Mouse (Mus musculus) v-Abl transformed pro-B cells (cell line): ENCODE data around the gene Pip5k1b.
"Not testable (repeated sequence)": the region's sequence is repeated elsewhere in the genome, so short reads cannot be mapped to it uniquely, and the experiment has no call there.

Experiments used
- in situ Hi-C, 2 experiments: fragments of 400-800 bp; cut with MboI; formaldehyde crosslinking; loops; one replicate each; pipeline ENCODE4 v1.15.1; 2025; ENCODE audit not compliant: unreplicated experiment in 2 of 2

Pip5k1b gene

GRCm38 (mm10) chr19:24555466-24555903 lies at the start of gene Pip5k1b:
Gene Pip5k1b, minus strand, starts transcription at chr19:24555872.
- in situ Hi-C loops = loop anchor here (5.0 kb wide), 3 partner anchors 62 to 253 kb away; partner anchors contain the start of gene Fam122a (in 1 of the 2)

DNA sequence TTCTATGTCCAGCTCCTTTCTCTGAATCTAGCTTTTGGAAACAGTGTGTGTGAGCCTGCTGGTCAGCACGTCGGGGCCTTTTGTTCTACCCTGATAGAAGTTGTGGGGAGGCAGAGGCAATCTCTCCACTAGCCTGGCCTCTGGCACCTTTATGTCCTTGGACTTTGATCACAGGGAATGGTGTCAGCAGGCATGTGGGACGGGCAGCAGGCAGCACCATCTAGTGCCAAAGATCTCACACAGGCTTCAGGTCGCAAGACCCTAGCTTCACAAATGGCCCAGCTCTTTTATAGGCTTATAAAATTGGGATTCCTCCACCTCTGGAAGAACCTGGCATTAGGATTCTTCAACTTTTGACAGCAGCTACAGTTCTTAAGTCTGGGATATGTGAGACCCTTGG lies 48.4 kb upstream of the Pip5k1b start:
- in situ Hi-C loops = no loop called here

- in situ Hi-C loops = no loop called here
Measured at GRCm38 (mm10) chr19:24603431-24603830, 47.8 kb upstream of the Pip5k1b start.

DNA sequence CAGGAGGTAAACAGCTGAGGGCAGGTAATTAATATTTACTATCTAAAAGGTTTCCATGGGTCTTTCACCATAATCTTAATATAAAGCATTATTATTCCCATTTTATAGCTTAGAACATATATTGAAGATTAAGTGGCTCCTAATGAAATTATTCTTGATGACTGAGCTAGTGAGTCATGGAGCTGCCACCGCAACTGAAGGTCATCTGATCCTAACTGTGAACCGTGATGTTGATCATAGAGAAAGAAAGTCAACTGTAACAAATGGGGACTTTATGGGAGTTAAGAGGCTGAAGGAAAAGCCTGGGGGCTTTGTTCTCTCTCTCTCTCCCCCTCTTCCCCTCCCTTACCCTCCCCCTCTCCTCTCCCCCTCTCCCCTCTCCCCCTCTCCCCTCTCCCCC lies 31.1 kb upstream of the Pip5k1b start:
- in situ Hi-C loops = no loop called here

GRCm38 (mm10) chr19:24585171-24585570 lies 29.5 kb upstream of the Pip5k1b start:
- in situ Hi-C loops = no loop called here

- in situ Hi-C loops = no loop called here
Measured at GRCm38 (mm10) chr19:24583956-24584355, 28.3 kb upstream of the Pip5k1b start.

- in situ Hi-C loops = no loop called here
Measured at GRCm38 (mm10) chr19:24576125-24576524, 20.5 kb upstream of the Pip5k1b start.

GRCm38 (mm10) chr19:24571756-24572181 lies 16.1 kb upstream of the Pip5k1b start:
- in situ Hi-C loops = no loop called here

GRCm38 (mm10) chr19:24570969-24571368 lies 15.3 kb upstream of the Pip5k1b start:
- in situ Hi-C loops = no loop called here

- in situ Hi-C loops = loop anchor here (5.0 kb wide), 3 partner anchors 60 to 255 kb away; partner anchors contain the start of gene Fam122a (in 1 of the 2)
Measured at GRCm38 (mm10) chr19:24557456-24557855, 1.8 kb upstream of the Pip5k1b start.

GRCm38 (mm10) chr19:24556585-24556966 lies 904 bp upstream of the Pip5k1b start:
- in situ Hi-C loops = loop anchor here (5.0 kb wide), 3 partner anchors 61 to 254 kb away; partner anchors contain the start of gene Fam122a (in 1 of the 2)

DNA sequence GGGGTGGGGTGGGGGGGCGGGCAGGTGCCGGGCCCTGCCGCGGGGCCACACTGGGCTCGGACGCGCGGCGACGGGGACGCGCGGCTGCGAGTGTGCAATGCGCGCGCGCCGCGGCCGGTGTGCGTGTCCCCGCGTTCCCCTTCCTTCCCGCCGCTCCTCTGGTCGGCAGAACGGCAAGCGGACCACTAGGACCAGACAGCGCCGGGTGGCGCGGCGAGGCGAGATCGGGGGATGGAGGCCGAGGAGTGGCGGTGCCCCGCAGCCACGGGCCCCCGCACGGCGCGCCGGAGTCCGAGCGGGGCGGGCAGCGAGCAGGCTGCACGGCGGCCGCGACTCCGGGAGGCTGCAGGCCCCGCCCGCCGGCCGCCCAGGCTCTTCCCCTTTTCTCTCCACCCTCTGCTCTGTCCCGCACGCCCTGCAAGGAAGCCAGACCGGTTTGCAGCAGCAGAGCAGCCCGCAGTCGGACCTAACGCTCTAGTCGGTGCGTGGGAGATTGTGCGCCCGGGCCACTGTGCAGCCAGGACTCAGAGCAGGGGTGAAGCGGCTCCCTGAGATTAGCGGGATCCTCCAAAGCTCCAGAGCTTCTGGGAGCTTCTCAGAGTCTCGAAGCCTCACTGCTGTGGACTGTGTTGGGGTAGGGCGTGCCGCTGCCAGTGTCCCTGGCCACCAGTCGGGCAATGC lies 372 bp upstream of the Pip5k1b start:
- in situ Hi-C loops = loop anchor here (5.0 kb wide), 3 partner anchors 61 to 254 kb away; partner anchors contain the start of gene Fam122a (in 1 of the 2)

GRCm38 (mm10) chr19:24554911-24555465 lies 684 bp downstream of the Pip5k1b start:
- in situ Hi-C loops = loop anchor here (5.0 kb wide), 3 partner anchors 62 to 253 kb away; partner anchors contain the start of gene Fam122a (in 1 of the 2)

- in situ Hi-C loops = no loop called here
Measured at GRCm38 (mm10) chr19:24554425-24554824, 1.2 kb downstream of the Pip5k1b start.

GRCm38 (mm10) chr19:24553291-24554075 lies 2.2 kb downstream of the Pip5k1b start:
- in situ Hi-C loops = no loop called here

DNA sequence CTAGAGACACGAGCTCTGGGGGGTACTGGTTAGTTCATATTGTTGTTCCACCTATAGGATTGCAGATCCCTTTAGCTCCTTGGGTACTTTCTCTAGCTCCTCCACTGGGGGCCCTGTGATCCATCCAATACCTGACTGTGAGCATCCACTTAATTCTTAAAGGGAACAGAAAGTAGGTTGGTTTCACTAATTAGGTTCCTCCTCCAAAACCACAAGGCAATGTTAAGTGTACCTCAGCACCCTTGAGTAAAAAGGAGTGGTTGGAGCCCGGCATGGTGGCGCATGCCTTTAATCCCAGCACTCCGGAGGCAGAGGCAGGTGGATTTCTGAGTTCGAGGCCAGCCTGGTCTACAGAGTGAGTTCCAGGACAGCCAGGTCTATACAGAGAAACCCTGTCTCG lies 3.0 kb downstream of the Pip5k1b start:
- in situ Hi-C loops = not testable (repeated sequence)

DNA sequence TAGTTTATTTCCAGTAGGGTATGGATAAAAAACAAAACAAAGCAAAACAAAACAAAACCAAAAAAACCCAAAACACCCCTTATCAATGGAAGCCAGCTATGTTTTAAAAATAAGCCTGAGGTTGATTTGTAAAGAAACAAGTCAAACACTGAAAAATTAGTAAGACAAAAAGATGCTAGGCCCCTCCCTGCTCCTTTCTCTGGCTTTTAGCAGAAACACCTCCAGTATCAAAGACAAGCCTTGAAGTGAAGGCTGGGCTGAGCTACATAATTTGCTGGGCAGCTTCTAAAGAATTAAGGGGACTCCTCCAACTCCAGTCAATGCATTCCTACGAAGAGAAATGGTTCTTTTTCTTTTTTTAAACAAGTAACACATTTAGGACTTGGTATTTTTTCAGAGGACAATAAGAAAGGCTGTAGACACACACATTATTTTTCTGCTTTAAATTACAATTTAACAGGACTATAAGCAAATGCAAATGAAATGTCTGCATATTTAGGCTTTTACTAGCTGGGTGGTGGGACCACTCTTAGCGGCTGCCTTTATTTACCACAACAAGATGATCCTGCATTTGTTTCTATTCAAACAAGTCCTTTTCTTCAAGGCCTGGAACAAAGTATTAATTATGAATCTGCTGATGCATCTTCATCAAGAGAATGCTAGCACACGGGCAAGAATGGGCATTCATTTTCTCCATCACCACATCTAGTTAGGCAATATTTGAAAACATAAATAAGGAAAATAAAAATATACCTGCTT lies 4.3 kb downstream of the Pip5k1b start:
- in situ Hi-C loops = no loop called here

DNA sequence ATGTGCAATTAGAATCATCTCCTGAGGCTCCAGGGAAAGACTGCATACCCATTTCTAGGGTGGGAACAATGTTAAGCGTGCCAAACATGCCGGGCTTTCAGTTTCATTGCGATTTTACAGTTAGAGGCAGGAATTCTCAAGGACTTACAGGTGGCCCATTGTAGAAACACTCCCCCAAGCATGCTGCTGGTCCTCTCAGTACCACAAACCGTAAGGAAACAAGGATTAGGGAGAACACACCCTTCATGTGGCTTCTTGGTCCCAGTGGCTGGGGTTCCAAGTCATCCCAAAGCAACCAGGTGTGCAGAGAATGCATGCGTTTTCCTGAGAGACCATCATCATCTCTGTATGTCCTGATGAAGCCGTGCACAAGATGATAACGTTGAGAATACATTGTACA lies 4.9 kb downstream of the Pip5k1b start:
- in situ Hi-C loops = no loop called here

- in situ Hi-C loops = no loop called here
Measured at GRCm38 (mm10) chr19:24550016-24550415, 5.7 kb downstream of the Pip5k1b start.

DNA sequence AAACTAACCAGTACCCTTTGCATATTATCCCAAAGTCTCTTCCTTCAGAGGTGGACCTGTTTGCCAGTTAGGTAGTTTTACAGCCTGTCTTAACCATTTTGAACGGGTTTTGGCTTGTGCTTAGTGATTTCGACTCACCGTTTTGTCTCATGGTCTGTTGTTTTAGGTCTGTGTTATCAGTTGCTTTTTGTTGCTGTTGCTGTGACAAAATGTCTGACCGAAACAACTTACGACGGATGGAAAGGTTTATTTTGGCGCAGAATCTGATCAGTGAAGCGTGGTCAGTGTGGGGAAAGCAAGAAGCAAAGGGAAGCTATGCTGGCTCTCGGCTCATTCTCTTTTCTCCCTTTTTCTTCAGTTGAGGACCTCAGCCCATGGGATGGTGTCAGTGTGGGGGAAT lies 7.3 kb downstream of the Pip5k1b start:
- in situ Hi-C loops = no loop called here
